Mouse (Mus musculus) cerebellum, adult 11 months (tissue): ENCODE measurements around the gene Adam6a.
"Not testable (repeated sequence)": the region's sequence is repeated elsewhere in the genome, so short reads cannot be mapped to it uniquely, and the experiment has no call there.

ENCODE experiments used
- DNase-seq: peaks from one replicate; pipeline ENCODE4 v3.0.0; 2022

Adam6a gene

DNA sequence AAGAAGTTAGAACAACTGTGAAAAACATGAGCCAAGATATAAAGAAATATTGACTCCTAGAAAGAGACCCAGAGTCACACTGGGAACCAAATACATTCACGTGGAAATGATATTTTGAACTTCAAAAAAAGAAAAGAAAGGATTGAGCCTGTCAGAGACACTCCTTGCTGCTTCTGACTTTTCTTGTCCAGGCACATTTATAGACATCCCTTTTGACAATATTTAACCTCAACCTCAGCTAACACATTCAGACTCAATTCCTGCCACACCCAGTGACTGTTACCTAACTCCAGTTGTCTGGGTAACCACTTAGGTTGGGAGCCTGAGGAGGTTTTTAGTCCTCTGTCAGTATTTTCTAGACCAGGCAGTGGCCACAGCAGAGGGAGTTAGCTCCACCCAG, at the start of gene Adam6a:
Gene Adam6a, plus strand, starts transcription at position 301 of the 400 bp plus-strand sequence.
- DNase-seq, result not testable (repeated sequence)

- DNase-seq, result no peak
Observed at GRCm38 (mm10) chr12:113525901-113526300, 17.8 kb upstream of the Adam6a start.

GRCm38 (mm10) chr12:113578241-113578640, 34.5 kb downstream of the Adam6a start:
- no peak for DNase-seq

- no peak for DNase-seq
Observed at GRCm38 (mm10) chr12:113588001-113588400, 44.3 kb downstream of the Adam6a start.
